Comparison of ENCODE assay signal across 8 mouse cellular contexts in the genomic region with DNA sequence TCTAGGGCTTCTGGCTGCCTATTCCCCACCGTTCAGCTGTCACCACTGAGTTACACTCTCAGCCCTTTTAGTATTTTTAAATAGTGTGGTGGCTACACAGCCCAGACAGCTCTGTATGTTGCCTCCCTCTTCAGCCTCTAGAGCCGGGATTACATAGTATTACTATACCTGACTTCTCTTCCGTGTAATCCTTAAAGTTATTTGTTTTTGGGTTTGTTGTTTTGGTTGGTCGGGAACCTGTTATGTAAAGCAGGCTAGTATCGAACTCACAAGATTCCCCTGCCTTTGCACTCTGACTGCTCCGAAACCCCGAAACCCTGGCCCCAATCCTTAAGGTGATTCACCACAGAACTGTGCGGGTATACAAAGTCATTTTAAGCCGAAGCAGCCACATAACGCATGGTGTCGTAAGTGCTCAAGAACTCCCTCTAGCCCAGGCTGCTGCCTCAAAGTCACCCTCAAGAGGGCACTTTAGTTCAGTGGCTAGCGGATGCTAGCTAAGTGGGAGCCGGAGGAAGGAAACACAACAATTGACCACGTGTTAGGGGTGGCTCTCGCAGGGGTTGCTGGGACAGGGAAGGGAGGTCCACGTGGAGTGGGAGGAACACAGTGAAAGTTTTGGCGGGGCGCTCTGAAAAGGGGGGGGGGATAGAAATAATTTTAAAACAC. TPM values are rescaled to one million over a fixed set of nuclear protein-coding genes. Genes with fewer than 3 reads are reported as not detected.
DNase-seq lines count a peak whose midpoint lies in the region; ATAC-seq and TF ChIP-seq lines count a peak whose summit lies in the region.

No protein-coding gene starts in this region.

- TF ChIP-seq POLR2A in cerebellum, adult 2 months (IDR thresholded peaks at IDR 0.05; ENCODE audit: borderline replicate concordance, insufficient read depth, low read length): peak; percentile 47; the same call in 1 of the 2 replicates

- H3K9me3 ChIP-seq in forebrain, embryonic 16.5 days (ENCODE audit: control insufficient read depth, low read length): no peaks in the 10 kb centered on the region

- H3K27me3 ChIP-seq in cerebellum, adult 2 months (ENCODE audit: control insufficient read depth, insufficient read depth, low read length): no peaks in the 10 kb centered on the region
- no peaks in the 10 kb centered on the region for H3K27me3 ChIP-seq in forebrain, embryonic 16.5 days (replicated peaks; ENCODE audit: control insufficient read depth, insufficient read depth, low read length)

- H3K9ac ChIP-seq in forebrain, embryonic 16.5 days (replicated peaks; ENCODE audit: low read depth, low read length): peak overlapping the region; percentile 50

- H3K36me3 ChIP-seq in forebrain, embryonic 16.5 days (ENCODE audit: control insufficient read depth, insufficient read depth): no peaks in the 10 kb centered on the region

- H3K27ac ChIP-seq in cerebellum, adult 2 months (ENCODE audit: insufficient read depth, low read length): peak overlapping the region; percentile 55; the same call in 1 of the 2 replicates
- peak overlapping the region; percentile 54 for H3K27ac ChIP-seq in forebrain, embryonic 16.5 days (ENCODE audit: low read length)

- H3K4me2 ChIP-seq in forebrain, embryonic 16.5 days (ENCODE audit: low read length): peak overlapping the region; percentile 96

- H3K4me1 ChIP-seq in cerebellum, adult 2 months (ENCODE audit: control insufficient read depth, insufficient read depth, low read length): peaks cover 21% of the 10 kb centered on the region
- H3K4me1 ChIP-seq in forebrain, embryonic 16.5 days (replicated peaks; ENCODE audit: control insufficient read depth, insufficient read depth, low read length): peaks cover 50% of the 10 kb centered on the region

- TF ChIP-seq CTCF in cerebellum, adult 2 months (IDR thresholded peaks at IDR 0.05; ENCODE audit: borderline replicate concordance, insufficient read depth, low read depth, low read length): peak; percentile 77

- H3K4me3 ChIP-seq in cerebellum, adult 2 months (replicated peaks; ENCODE audit: insufficient read depth, low read depth, low read length): peak overlapping the region; percentile 70
- peak overlapping the region; percentile 51 for H3K4me3 ChIP-seq in forebrain, embryonic 16.5 days (replicated peaks; ENCODE audit: low read length)

- peak; percentile 95 for DNase-seq in NIH3T3 (ENCODE audit: low read depth)
- DNase-seq in cerebellum, adult 2 months: peak; percentile 88 to 92
- DNase-seq in heart, postnatal 4 days: peak; percentile 90
- peak; percentile 82 to 88 for DNase-seq in layer of hippocampus, adult 8-10 months (ENCODE audit: low spot score in 2 of 2)
- peak; percentile 87 for DNase-seq in lung, postnatal 14 days
- DNase-seq in retina, embryonic 14.5 days (ENCODE audit: low spot score): peak; percentile 90
- peak; percentile 91 for DNase-seq in thymus, postnatal 25 days

- peak; percentile 84 for ATAC-seq in forebrain, embryonic 16.5 days

- WGBS in cerebellum, adult 2 months: 7% methylated on average over 18 of the region's 18 CpGs
- 10% methylated on average over 18 of the region's 18 CpGs for WGBS in forebrain, embryonic 16.5 days

RNA-seq across cellular contexts. Expression of a gene that starts 6.6 kb away (rescaled TPM):
- 99.1 and 103 TPM in 2 replicates for polyA plus RNA-seq in cerebellum, adult 2 months (2012; rRNA removed)
- polyA plus RNA-seq in forebrain, embryonic 16.5 days (2015; fragmentation: Nextera tagmentation; extraction: Ambion mirVana): 27.7 and 32.0 TPM in 2 replicates
- 10 to 100 TPM; 67.8 to 71.5 TPM for total RNA-seq in heart, postnatal 4 days (2021)
- 100 to 1,000 TPM; 140 to 201 (median 177) TPM for total RNA-seq in layer of hippocampus, adult 8-10 months (2022)

RNA-seq across cellular contexts. Expression of a gene that starts 13.6 kb away (rescaled TPM):
- polyA plus RNA-seq in cerebellum, adult 2 months (2012; rRNA removed): 144 and 167 TPM in 2 replicates
- polyA plus RNA-seq in forebrain, embryonic 16.5 days (2015; fragmentation: Nextera tagmentation; extraction: Ambion mirVana): 3.8 and 4.0 TPM in 2 replicates
- total RNA-seq in heart, postnatal 4 days (2021): 10 to 100 TPM; 26.3 to 27.6 TPM
- 10 to 100 TPM; 86.6 to 99.6 (median 92.7) TPM for total RNA-seq in layer of hippocampus, adult 8-10 months (2022)

RNA-seq across cellular contexts. Expression of a gene that starts 16.0 kb away (rescaled TPM):
- 55.5 TPM in 2 replicates for polyA plus RNA-seq in cerebellum, adult 2 months (2012; rRNA removed)
- 52.5 and 54.6 TPM in 2 replicates for polyA plus RNA-seq in forebrain, embryonic 16.5 days (2015; fragmentation: Nextera tagmentation; extraction: Ambion mirVana)
- total RNA-seq in heart, postnatal 4 days (2021): 10 to 100 TPM; 26.9 to 28.4 TPM
- total RNA-seq in layer of hippocampus, adult 8-10 months (2022): 10 to 100 TPM; 50.5 to 64.9 (median 59.4) TPM

RNA-seq across cellular contexts. Expression of a gene that starts 47.9 kb away (rescaled TPM):
- polyA plus RNA-seq in cerebellum, adult 2 months (2012; rRNA removed): 56.8 and 58.0 TPM in 2 replicates
- 4.5 and 7.3 TPM in 2 replicates for polyA plus RNA-seq in forebrain, embryonic 16.5 days (2015; fragmentation: Nextera tagmentation; extraction: Ambion mirVana)
- total RNA-seq in heart, postnatal 4 days (2021): 1 to 10 TPM; 1.3 TPM
- 100 to 1,000 TPM; 171 to 203 (median 197) TPM for total RNA-seq in layer of hippocampus, adult 8-10 months (2022)

RNA-seq across cellular contexts. Expression of a gene that starts 48.2 kb away (rescaled TPM):
- polyA plus RNA-seq in cerebellum, adult 2 months (2012; rRNA removed): 439 and 447 TPM in 2 replicates
- 177 and 182 TPM in 2 replicates for polyA plus RNA-seq in forebrain, embryonic 16.5 days (2015; fragmentation: Nextera tagmentation; extraction: Ambion mirVana)
- total RNA-seq in heart, postnatal 4 days (2021): 100 to 1,000 TPM; 171 to 183 TPM
- total RNA-seq in layer of hippocampus, adult 8-10 months (2022): 100 to 1,000 TPM; 919 to 985 (median 938) TPM

Comparison
In these comparisons a context has a peak if more than half of its experiments do, and no peak if none do; other contexts are left out.
1. Peak in every context shown above with its lines: DNase-seq, ATAC-seq, H3K4me3 ChIP-seq and H3K27ac ChIP-seq.